Mouse (Mus musculus) megakaryocyte, embryonic 14.5 days (primary cell): Measurements from ENCODE around the gene Fam24b.

ENCODE experiments used
- FLI1 ChIP-seq: IDR thresholded peaks from 2 replicates; pipeline ENCODE4 v1.6.1; 2012; ENCODE audit warnings: low read length, inconsistent platforms, mixed read lengths
- GATA1 ChIP-seq: IDR thresholded peaks from 3 replicates; pipeline ENCODE4 v1.6.1; 2012; ENCODE audit warnings: mixed read lengths, low read length, inconsistent platforms, borderline replicate concordance

DNA sequence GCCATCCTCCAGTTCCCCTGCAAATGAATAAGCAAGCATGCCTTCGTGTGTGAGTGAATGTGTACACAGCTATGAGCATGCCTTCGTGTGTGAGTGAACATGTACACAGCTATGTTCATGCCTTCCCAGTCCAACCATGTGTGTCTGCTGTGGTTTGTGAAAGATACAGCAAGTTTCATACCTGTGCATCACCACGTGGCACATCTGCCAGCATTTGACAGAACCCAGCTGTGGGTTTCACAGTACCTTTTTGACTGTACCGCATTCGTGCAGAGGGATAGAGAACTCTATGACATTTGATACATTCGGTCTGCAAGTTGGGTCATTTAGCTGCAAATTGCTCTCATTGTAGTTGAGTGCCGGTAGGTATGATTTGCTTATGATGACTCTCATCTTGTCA is 14.8 kb downstream of the Fam24b start:
- no peak for TF ChIP-seq GATA1
- no peak for TF ChIP-seq FLI1
